Mouse (Mus musculus) NIH3T3 (cell line): ENCODE data around the gene Srpk2.
"Not testable (repeated sequence)": the region's sequence is repeated elsewhere in the genome, so short reads cannot be mapped to it uniquely, and the experiment has no call there.

Experiments used
- DNase-seq: peaks from one replicate; pipeline ENCODE4 v3.0.0-alpha.2; 2012; ENCODE audit warnings: low read depth

Gene Srpk2

GRCm38 (mm10) chr5:23566382-23566781 is 118.0 kb downstream of the Srpk2 start:
- DNase-seq, result no peak

GRCm38 (mm10) chr5:23562278-23563060 is 121.9 kb downstream of the Srpk2 start:
- DNase-seq, result no peak

GRCm38 (mm10) chr5:23561227-23561626 is 123.2 kb downstream of the Srpk2 start:
- DNase-seq, result peak; percentile 40

GRCm38 (mm10) chr5:23560171-23560570 is 124.2 kb downstream of the Srpk2 start:
- peak; percentile 55 for DNase-seq

- DNase-seq, result no peak
Measured at GRCm38 (mm10) chr5:23556007-23556770, 128.2 kb downstream of the Srpk2 start.

DNA sequence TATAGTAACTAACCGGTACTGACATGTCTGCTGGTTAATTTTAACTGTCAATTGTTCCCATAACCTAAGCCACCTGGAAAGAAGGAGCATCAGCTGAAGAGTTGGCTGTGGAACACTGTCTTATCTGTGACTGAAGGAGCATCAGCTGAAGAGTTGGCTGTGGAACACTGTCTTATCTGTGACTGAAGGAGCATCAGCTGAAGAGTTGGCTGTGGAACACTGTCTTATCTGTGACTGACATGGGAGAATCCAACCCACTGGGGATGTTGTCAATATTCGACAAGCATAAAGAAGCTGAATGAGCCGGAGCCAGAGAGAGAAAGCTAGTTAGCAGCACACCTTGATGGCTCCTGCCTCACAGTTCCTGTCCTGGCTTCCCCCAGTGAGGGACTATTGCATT is 131.1 kb downstream of the Srpk2 start:
- DNase-seq, result not testable (repeated sequence)

DNA sequence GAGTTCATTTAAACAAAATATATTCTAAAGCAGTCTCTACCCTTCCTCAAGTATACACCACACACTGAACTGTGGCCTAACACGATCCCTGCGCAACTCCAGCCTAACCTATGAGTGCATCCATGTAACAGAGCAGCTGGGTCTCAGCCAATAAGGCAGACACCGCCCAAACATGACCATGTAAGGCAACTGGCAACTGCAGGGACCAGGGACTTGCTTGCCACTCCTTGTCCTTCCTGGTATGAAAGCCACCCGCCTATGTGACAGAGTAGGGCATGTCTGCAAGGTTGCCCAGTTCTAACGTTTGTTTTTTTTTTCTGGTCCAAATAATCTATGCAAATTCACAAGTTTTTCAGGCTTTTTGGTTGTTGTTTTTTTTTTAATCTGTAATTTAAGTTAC is 132.7 kb downstream of the Srpk2 start:
- no peak for DNase-seq

- DNase-seq, result no peak
Measured at GRCm38 (mm10) chr5:23535692-23536091, 148.7 kb downstream of the Srpk2 start.

DNA sequence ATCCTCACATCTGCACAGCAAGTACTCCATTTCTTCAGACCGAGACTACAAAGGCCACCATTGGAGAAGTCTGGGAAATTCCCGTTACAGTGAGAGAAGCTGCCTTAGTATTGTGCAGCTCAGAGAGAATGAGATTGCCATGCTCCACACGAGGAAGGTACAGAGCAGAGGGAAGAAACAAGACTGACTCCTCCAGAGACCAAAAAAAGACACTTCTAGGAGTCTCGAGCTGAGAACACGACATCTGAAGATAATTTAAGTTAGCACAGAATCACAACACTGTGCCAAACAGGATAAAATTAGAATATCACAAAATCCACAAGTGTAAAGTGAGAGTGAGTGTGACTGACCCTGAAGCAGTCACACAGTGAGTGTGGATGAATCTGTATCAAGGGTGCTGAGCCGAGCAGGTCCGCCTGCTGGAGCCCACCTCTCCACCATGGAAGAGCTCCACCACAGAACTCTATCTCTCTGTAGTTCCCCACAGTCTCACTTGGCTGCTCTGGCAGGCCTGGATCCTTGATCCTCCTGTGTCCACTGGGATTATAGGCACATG is 152.8 kb downstream of the Srpk2 start:
- no peak for DNase-seq

- no peak for DNase-seq
Measured at GRCm38 (mm10) chr5:23531100-23531499, 153.3 kb downstream of the Srpk2 start.

GRCm38 (mm10) chr5:23524621-23525020 is 159.8 kb downstream of the Srpk2 start:
- no peak for DNase-seq

GRCm38 (mm10) chr5:23523936-23524335 is 160.5 kb downstream of the Srpk2 start:
- DNase-seq, result no peak

DNA sequence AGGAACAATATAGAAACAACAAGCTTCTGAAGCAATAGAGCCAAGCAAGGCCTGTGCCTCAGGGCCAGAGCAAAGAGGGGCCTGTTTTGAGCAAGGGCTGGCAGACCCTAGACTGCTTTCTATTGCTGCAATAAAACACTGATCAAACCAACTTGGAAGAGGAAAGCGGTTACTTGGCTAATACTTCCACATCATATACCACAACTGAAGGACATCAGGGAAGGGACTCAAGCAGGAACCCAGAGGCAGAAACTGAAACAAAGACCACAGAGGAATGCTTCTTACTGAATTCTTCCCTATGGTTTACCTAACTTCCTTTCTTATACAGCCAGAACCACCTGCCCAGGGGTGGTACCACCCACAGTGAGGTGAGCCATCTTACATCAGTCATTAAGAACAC is 162.8 kb downstream of the Srpk2 start:
- no peak for DNase-seq

- DNase-seq, result no peak
Measured at GRCm38 (mm10) chr5:23519679-23520078, 164.7 kb downstream of the Srpk2 start.

DNA sequence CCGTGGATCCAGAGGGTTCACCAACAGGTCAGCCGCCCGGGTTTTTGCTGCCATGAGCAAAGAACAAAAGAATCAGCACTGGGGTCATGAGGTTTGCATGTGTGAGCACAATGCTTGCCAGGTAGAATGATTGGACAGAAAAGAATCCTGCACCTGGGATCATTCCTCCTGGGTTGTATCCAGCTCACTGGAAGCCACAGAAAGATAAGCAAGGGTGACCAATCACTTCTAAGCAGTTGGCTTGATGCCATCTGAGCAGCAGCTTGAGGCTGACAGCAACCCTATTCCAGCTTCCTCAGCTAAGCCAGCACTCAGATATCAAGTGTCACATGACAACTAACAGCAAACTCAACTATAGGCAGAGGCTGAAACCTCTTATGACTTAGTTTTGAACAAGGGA is 165.7 kb downstream of the Srpk2 start:
- DNase-seq, result peak; percentile 70

DNA sequence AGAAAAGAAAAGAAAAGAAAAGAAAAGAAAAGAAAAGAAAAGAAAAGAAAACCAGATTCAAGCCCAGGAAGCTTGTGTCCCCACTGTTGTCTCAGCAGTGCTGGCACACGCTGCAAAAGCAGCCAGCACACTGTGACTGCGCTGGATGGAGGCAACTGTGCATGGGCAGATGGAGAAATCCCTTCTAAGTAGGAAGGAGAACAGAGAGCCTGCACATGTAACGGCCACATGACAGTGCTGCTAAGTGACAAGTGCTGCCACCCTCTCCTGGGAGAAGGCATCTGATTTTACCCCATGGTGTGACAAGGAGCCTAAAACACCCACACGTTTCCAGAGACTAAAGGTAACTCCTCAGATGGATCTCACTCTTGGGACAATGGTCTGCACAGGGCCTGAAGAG is 166.6 kb downstream of the Srpk2 start:
- no peak for DNase-seq

DNA sequence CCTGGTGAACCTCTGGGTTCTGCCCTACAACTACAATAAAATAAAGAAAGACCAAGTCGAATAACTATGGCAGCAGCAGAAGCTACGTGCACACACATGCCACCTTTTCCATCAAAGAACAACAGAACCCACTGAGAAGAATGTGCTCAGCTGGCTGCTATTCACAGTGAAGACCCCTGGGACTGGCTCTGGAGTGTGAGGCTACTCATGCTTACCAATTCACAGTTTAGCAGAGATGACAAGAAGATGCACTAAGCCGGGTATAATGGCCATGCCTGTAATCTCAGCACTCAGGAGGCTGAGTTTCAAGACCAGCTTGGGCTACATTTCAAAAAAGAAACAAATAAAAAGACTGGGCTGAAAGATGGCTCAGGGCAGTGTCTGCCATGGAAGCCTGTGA is 167.5 kb downstream of the Srpk2 start:
- no peak for DNase-seq

DNA sequence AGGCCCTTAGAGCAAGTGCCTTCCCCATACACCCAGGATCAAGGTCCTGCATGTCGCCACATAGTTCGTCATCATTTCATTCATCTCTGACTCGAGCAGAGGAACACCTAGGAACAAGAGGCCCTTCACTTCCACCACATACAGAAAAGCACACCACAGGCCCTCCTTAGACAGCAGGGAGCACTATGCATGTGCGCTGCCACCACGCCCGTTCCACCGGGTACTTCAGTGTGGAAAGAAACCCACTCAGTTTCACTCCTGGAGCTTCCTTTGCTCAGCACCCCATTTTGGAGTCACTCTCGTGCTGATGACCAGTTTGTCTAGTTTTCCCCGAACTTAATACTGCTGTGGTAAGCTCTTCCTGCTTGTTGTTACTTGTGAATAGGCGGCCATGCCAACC is 169.4 kb downstream of the Srpk2 start:
- no peak for DNase-seq

GRCm38 (mm10) chr5:23513468-23513867 is 170.9 kb downstream of the Srpk2 start:
- no peak for DNase-seq

DNA sequence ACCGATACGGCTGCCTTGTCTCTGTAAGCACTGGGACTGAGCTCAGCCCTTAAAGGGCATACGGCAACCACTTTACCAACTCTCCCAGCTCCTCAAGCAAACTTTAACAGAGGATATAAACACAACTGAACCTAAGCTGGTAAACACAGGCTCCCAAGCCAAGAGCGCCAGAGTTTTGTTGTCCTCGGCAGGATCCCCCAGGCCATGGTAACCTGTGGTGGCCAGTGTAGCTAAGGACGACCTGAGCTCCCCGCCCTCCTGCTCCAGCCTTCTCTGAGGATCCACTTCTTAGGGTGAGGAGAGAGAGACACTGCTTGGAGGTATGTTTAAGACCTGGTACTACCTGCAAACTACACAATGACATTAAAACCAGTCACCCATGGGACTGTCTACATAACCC is 171.9 kb downstream of the Srpk2 start:
- no peak for DNase-seq

DNA sequence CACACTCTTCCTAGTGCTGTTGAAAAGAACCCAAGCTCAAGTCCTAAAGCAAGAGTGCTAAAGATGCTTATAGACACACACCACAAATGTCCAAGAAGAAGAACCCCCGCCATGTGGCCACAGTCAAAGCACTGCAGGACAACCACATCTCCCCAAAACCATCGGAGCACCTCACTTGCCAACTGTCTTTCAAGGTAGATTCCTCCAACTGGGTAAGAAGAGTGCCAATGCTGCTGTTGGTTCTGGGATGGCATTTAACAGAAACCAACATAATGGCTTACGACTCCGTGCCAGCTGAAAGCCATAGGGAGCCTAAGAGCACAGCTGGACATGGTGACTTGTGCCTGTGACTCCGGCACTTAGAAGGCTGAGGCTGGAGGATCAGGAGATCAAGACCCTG is 173.0 kb downstream of the Srpk2 start:
- DNase-seq, result no peak

DNA sequence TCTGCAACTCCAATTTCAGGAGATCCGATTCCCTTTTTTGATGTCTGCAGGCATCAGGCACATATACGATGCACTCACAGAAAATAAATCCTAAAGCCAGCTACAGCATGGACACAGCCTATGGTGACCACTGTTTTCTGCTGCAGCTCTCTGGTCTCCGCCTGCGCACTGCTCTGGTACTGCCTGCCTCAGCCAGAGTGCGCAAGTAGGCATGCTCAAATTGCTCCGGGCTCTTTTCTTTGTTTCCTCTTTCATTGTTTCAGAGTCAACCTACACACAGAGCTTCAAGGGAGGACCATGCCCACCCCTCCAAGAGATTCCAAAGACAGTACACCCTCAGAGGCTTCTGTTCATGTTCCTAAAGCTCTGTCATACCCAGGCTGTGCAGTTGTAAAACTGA is 175.8 kb downstream of the Srpk2 start:
- DNase-seq, result no peak

GRCm38 (mm10) chr5:23507210-23507609 is 177.2 kb downstream of the Srpk2 start:
- no peak for DNase-seq
